Mouse (Mus musculus) embryonic facial prominence, embryonic 13.5 days (tissue): ENCODE data around the gene Gmcl1. TPM values are rescaled to one million over a fixed set of nuclear protein-coding genes. Genes with fewer than 3 reads are reported as not detected.

Source experiments
- ATAC-seq: fragments of 200-750 bp; cut with Nextera tagmentation; 2 replicates; pipeline ENCODE4 v1.8.0; 2017; ENCODE audit warnings: low read depth; ENCODE audit not compliant: insufficient number of reproducible peaks, insufficient read depth, low FRiP score, low TSS enrichment
- H3K27ac ChIP-seq: fragments of 300-500 bp; sonication (generic); 2 replicates; pipeline ENCODE4 v1.5.1; 2015; ENCODE audit warnings: moderate library complexity, mild to moderate bottlenecking, inconsistent platforms
- H3K27me3 ChIP-seq: fragments of 300-500 bp; sonication (generic); 2 replicates; pipeline ENCODE4 v1.6.1; 2015; ENCODE audit warnings: mild to moderate bottlenecking, inconsistent platforms
- H3K36me3 ChIP-seq: fragments of 300-500 bp; sonication (generic); 2 replicates; pipeline ENCODE4 v1.6.1; 2015; ENCODE audit warnings: mild to moderate bottlenecking, inconsistent platforms
- H3K4me1 ChIP-seq: fragments of 300-500 bp; sonication (generic); 2 replicates; pipeline ENCODE4 v1.6.1; 2015; ENCODE audit warnings: inconsistent platforms
- H3K4me2 ChIP-seq: fragments of 300-500 bp; sonication (generic); 2 replicates; pipeline ENCODE4 v1.6.1; 2015; ENCODE audit warnings: moderate library complexity, mild to moderate bottlenecking, inconsistent platforms
- H3K4me3 ChIP-seq: fragments of 300-500 bp; sonication (generic); 2 replicates; pipeline ENCODE4 v1.5.1; 2015; ENCODE audit warnings: mild to moderate bottlenecking, inconsistent platforms
- H3K9ac ChIP-seq: fragments of 300-500 bp; sonication (generic); 2 replicates; pipeline ENCODE4 v1.6.1; 2015; ENCODE audit warnings: mild to moderate bottlenecking, inconsistent platforms
- H3K9me3 ChIP-seq: fragments of 300-500 bp; sonication (generic); 2 replicates; pipeline ENCODE4 v1.6.1; 2016; ENCODE audit warnings: inconsistent platforms
- WGBS: fragments of 180-500 bp; shearing (Covaris S2); methylation state at CpG from one replicate; pipeline ENCODE4 v1.1.7; 2015; ENCODE audit warnings: mixed read lengths; 5-methylcytosine and 5-hydroxymethylcytosine counted together
- polyA plus RNA-seq: library from polyadenylated mRNA; unstranded; fragments of >200 nt; fragmentation: Nextera tagmentation; extraction: Ambion mirVana; gene quantifications from 2 replicates; pipeline ENCODE4 v1.2.1, GENCODE M21; 2015

Gmcl1 gene
- polyA plus RNA-seq, 1 experiment from 2014 or later, result 48.6 TPM

DNA sequence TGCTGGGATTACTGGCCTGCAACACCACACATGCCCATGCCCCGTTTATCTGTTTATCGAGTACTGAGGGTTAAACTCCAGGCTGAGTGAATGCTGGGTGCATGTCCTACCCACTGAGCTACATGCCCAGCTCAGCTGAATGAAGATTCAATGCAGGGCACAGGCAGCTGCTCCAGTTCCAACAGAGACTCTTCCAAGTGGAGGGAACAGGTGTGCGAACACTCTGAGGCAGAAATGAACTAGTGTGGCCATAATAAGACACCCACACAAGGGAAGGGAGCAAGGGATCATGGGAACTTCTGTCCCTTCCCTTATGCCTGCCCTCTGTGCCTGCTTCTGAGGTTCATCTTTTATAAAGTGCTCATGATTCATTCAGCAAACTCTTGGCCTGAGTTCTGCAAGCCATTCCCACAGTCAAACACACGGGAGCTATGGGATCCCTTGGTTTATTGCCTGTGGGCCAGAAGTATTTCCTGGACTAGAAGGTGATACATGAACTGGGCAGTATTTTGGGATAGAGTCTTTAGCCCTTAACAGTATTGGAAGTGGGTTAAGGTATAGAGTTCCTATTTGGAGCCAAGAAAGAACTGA is 35.1 kb upstream of the Gmcl1 start:
- 83% methylated on average over 4 of the region's 4 CpGs for WGBS
- ATAC-seq, result no peak
- Histone ChIP-seq H3K9ac (no peak overlapping the region), H3K4me1 (no peaks in the 10 kb centered on the region), H3K4me3 (no peak overlapping the region), H3K4me2 (no peak overlapping the region), H3K27ac (no peak overlapping the region), H3K36me3 (no peaks in the 10 kb centered on the region), H3K27me3 (no peaks in the 10 kb centered on the region), H3K9me3 (no peaks in the 10 kb centered on the region)

DNA sequence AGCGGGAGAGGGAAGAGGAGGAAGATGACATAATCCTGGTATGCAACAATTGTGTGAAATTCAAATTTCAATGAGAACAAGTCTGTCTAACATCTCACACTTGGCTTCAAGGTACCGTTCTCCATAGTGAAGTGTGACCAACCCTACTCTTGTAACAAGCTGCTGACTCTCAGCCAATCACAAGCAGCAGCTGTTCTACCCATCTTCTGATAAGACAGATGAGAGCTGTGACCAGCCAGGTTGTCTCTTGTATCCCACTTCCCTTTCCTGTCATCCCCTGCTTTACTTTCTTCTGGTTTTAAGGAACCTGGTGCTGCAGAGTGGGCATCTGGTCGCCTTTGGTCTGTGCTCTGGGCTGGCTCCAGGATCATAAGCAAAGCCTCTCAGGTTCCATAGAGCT is 34.3 kb upstream of the Gmcl1 start:
- H3K9ac ChIP-seq, result no peak overlapping the region
- no peaks in the 10 kb centered on the region for H3K36me3 ChIP-seq
- H3K4me3 ChIP-seq, result no peak overlapping the region
- H3K27me3 ChIP-seq, result no peaks in the 10 kb centered on the region
- no peak overlapping the region for H3K4me2 ChIP-seq
- WGBS, result 76% methylated on average over 3 of the region's 3 CpGs
- no peaks in the 10 kb centered on the region for H3K9me3 ChIP-seq
- no peaks in the 10 kb centered on the region for H3K4me1 ChIP-seq
- no peak overlapping the region for H3K27ac ChIP-seq
- no peak for ATAC-seq

DNA sequence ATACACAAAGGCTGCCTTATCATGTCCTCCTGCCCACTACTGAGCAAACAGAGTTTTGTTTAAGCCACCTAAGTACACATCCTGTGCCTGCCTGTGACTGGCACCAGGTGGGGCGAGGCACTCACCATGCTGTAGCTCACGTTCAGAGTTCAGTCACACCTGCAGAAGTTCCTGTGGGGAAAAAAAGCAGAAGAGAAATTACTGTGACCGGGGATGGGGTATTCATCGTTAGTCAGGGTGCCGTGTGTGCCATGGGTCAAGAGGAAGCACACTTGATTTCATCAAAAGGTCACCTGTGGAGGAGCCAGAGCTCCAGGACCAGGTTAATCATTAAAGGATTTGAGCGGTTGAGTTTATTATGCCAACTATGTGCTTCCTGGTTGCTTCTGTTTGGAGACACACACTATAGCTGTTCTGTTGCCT is 32.5 kb upstream of the Gmcl1 start:
- Histone ChIP-seq H3K9ac (no peak overlapping the region), H3K4me3 (no peak overlapping the region), H3K36me3 (no peaks in the 10 kb centered on the region), H3K4me2 (no peak overlapping the region), H3K4me1 (no peaks in the 10 kb centered on the region), H3K9me3 (no peaks in the 10 kb centered on the region), H3K27ac (no peak overlapping the region), H3K27me3 (no peaks in the 10 kb centered on the region)
- 67% methylated on average over 6 of the region's 6 CpGs for WGBS
- no peak for ATAC-seq

DNA sequence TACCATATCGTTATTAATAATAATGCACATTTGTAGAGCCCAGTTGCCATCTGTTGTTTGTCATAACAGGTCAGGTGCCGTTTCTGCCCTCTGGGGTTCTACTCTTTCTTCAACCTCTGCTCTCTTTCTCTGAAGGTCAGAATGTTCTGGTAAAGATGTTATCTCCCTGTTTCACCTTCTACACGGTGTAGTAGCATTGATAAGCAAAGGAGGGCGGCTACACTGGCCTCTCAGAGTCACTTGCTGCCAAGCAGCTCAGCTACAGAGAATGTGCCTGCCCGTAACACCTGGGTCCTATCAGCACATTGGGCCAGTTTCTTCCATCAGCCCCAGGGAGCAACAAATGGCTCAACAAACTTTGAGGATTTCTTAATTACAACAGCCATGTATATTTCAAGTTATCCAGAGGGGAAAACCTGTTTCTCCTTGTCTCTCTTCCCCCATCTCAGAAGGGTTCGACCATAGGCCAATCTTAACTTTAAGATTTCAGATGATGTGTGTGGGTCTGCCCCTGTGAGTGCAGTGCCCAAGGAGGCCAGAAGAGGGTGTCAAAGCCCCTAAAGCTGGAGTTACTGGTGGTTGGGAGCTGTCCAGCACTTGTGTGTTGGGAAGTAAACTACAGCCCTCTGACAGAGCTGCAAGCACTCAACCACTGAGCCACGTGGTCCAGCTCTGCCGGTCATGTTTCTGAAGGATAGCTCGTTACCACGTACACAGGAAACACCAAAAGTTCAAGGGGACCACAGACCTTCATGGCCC is 21.1 kb upstream of the Gmcl1 start:
- no peak overlapping the region for H3K27ac ChIP-seq
- WGBS, result 84% methylated on average over 10 of the region's 10 CpGs
- no peak overlapping the region for H3K4me3 ChIP-seq
- H3K4me1 ChIP-seq, result no peaks in the 10 kb centered on the region
- H3K9me3 ChIP-seq, result 0 out of 2 replicates have a peak, but pooled peaks cover 3% of the 10 kb centered on the region
- H3K4me2 ChIP-seq, result no peak overlapping the region
- no peak overlapping the region for H3K9ac ChIP-seq
- H3K36me3 ChIP-seq, result peaks cover 15% of the 10 kb centered on the region
- no peak for ATAC-seq
- no peaks in the 10 kb centered on the region for H3K27me3 ChIP-seq

DNA sequence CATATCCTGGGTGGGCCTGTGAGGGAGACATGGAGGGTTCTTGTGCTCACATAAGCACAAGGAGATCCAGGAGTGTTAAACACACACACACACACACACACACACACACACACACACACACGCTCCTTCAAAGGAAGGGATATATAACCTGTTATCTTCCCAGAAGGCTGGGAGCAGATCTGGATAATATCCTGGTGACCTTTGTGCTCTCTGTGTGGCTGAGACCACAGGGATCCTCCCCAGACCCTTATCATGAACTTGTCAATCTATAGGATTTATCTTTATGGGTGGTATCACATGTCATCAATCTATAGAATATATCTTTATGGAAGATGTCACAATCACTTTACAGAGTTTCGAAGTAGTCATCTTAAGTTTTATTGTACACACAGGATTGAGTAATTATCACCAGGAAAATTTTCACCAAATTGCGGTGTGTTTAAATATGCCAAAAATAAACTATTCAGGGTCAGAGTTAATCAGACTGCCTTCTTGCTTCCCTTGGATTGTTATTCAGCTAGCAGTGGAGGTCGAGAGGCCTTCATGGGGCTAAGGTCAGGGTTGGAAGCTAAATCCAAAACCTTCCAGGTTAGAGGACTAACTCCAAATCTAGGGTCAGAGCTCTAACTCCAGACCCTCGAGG is 19.8 kb upstream of the Gmcl1 start:
- no peaks in the 10 kb centered on the region for H3K4me1 ChIP-seq
- no peak overlapping the region for H3K27ac ChIP-seq
- 77% methylated on average over 5 of the region's 5 CpGs for WGBS
- H3K4me2 ChIP-seq, result no peak overlapping the region
- H3K36me3 ChIP-seq, result peaks cover 15% of the 10 kb centered on the region
- H3K9me3 ChIP-seq, result 0 out of 2 replicates have a peak, but pooled peaks cover 3% of the 10 kb centered on the region
- H3K27me3 ChIP-seq, result no peaks in the 10 kb centered on the region
- no peak overlapping the region for H3K4me3 ChIP-seq
- H3K9ac ChIP-seq, result no peak overlapping the region
- no peak for ATAC-seq

DNA sequence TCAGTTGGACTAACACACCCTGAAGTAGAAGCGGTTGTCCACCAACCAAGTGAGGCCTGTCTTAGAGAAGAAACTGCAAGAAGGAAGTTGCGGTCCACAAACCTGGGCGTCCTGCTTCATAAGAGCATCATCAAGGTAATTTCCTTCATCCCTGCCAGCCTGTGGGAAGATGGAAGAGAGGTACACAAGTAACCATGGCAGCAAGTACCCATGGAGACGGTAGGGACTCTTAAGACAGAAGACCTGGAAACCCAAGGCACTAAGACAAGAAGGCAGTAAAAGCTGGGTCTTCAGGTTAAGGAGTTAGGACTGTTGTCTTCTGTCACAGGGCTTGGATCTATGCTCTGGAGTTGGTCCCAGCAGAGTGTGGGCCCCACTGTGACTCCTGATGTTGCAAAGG is 17.8 kb upstream of the Gmcl1 start:
- ATAC-seq, result no peak
- Histone ChIP-seq H3K9me3 (0 out of 2 replicates have a peak, but pooled peaks cover 3% of the 10 kb centered on the region), H3K4me2 (no peak overlapping the region), H3K4me3 (no peak overlapping the region), H3K27ac (no peak overlapping the region), H3K27me3 (no peaks in the 10 kb centered on the region), H3K36me3 (peaks cover 11% of the 10 kb centered on the region), H3K9ac (no peak overlapping the region), H3K4me1 (no peaks in the 10 kb centered on the region)
- 89% methylated on average over 4 of the region's 4 CpGs for WGBS

DNA sequence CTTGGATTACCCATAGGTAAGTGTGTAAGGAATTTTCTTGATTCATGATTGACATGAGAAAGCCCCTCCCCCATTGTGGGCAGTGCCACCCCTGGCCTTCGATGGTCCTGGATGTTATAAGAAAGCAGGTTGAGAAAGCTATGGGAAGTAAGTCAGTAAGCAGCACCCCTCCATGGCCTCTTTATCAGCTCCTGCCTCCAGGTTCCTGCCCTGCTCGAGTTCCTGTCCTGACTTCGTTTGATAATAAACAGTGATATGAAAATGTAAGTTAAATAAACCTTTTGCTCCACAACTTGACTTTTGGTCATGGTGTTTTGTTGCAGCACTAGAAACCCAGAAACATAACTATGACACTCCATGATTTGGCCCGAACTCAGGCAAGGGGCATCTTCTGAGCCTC is 16.6 kb upstream of the Gmcl1 start:
- WGBS, result 79% methylated on average over 4 of the region's 4 CpGs
- H3K9me3 ChIP-seq, result 0 out of 2 replicates have a peak, but pooled peaks cover 3% of the 10 kb centered on the region

DNA sequence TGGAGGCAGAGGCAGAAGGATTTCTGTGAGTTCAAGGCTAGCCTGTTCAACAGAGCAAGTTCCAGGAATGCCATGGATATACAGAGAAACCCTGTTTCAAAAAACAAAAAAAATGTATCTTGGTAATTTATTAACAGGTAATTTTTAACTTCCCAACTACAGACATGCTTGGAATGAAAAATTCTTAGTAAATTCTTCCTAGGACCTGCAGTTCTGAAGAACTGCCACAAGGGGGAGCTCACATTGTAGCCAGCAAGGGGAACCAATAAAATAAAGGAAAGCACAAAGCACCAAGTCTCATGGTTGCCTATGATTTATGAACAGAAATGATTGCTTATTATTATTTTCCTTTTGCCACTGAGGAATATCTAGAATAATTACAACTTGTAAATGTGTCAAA is 14.0 kb upstream of the Gmcl1 start:
- Histone ChIP-seq H3K4me2 (no peak overlapping the region), H3K4me1 (no peaks in the 10 kb centered on the region), H3K4me3 (no peak overlapping the region)

More for the DNA sequence above, 16.6 kb upstream of the Gmcl1 start:
- no peak overlapping the region for H3K9ac ChIP-seq
- H3K36me3 ChIP-seq, result peaks cover 11% of the 10 kb centered on the region
- H3K27me3 ChIP-seq, result no peaks in the 10 kb centered on the region
- no peak for ATAC-seq
- no peaks in the 10 kb centered on the region for H3K4me1 ChIP-seq
- no peak overlapping the region for H3K4me2 ChIP-seq
- no peak overlapping the region for H3K27ac ChIP-seq
- no peak overlapping the region for H3K4me3 ChIP-seq

DNA sequence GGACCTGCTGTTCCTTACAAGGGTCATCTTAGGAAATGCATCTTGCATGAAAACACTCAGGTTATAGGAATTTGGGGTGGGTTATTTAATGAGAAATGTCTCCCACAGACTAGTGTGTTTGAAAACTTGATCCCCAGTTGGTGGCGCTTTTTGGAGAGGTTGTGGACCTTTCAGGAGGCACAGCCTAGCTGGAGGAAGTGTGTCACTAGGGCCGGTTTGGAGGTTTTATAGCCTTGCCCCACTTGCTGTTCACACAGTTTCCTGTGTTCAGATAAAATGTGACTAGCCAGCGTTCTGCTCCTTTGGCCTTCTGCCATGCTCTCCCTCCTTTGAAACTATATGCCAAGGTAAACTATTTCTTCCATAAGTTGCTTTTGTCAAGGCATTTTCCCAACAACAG is 7.5 kb upstream of the Gmcl1 start:
- H3K27me3 ChIP-seq, result no peaks in the 10 kb centered on the region
- H3K27ac ChIP-seq, result no peak overlapping the region
- no peak overlapping the region for H3K9ac ChIP-seq
- no peak overlapping the region for H3K4me2 ChIP-seq
- WGBS, result 38% methylated on average over 3 of the region's 3 CpGs
- no peaks in the 10 kb centered on the region for H3K9me3 ChIP-seq
- H3K36me3 ChIP-seq, result peaks cover 6% of the 10 kb centered on the region
- ATAC-seq, result no peak
- no peaks in the 10 kb centered on the region for H3K4me1 ChIP-seq
- no peak overlapping the region for H3K4me3 ChIP-seq

More for the DNA sequence above, 14.0 kb upstream of the Gmcl1 start:
- no peaks in the 10 kb centered on the region for H3K9me3 ChIP-seq
- H3K36me3 ChIP-seq, result peaks cover 8% of the 10 kb centered on the region; the same call in 1 of the 2 replicates
- H3K27me3 ChIP-seq, result no peaks in the 10 kb centered on the region
- no peak overlapping the region for H3K9ac ChIP-seq
- no peak for ATAC-seq
- no peak overlapping the region for H3K27ac ChIP-seq

DNA sequence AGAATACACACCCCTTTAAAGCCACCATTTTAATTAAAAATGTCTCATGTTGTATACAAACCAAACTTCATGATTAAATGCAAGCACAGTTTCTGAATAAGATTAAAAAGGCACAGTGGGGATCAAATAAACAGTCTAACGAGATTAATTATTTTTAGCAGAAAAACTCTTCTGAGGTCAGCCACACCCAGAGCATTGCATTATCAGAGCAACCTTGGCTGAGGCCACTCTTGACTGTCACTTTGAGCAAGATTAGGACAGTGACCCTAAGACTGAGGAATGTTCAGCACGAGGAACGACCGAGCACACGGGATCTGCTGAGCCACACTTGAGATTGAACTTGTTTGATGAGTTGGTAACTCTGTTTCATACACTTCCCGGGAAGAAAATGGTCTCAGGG is 3.6 kb upstream of the Gmcl1 start:
- peaks cover 13% of the 10 kb centered on the region for H3K4me1 ChIP-seq
- H3K9ac ChIP-seq, result no peak overlapping the region
- 75% methylated on average over 6 of the region's 6 CpGs for WGBS
- H3K36me3 ChIP-seq, result peaks cover 2% of the 10 kb centered on the region; the same call in 1 of the 2 replicates
- H3K4me3 ChIP-seq, result no peak overlapping the region
- no peaks in the 10 kb centered on the region for H3K27me3 ChIP-seq
- H3K4me2 ChIP-seq, result no peak overlapping the region
- no peak overlapping the region for H3K27ac ChIP-seq
- H3K9me3 ChIP-seq, result no peaks in the 10 kb centered on the region
- ATAC-seq, result no peak

DNA sequence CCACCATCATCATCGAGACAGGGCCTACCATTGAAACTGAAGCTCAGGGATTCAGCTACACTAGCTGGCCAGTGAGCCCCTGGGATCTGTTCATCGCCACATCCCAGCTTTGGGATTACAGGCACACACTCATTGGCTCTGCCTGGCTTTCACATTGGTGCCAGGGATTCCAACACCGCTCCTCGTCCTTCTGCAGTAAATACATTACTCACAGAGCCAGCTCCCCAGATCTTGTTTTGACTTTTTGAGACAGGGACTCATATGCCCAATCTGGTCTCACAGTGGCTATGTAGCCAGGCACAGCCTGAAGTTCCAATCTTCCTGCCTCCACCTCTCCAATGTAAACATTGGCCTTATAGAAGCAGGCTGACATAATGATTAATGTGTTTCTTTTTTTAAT is 3.1 kb upstream of the Gmcl1 start:
- WGBS, result 84% methylated on average over 4 of the region's 4 CpGs

More for the DNA sequence above, 3.1 kb upstream of the Gmcl1 start:
- Histone ChIP-seq H3K9ac (no peak overlapping the region), H3K4me3 (no peak overlapping the region), H3K9me3 (no peaks in the 10 kb centered on the region), H3K4me2 (no peak overlapping the region), H3K4me1 (peaks cover 15% of the 10 kb centered on the region), H3K36me3 (no peaks in the 10 kb centered on the region), H3K27me3 (no peaks in the 10 kb centered on the region), H3K27ac (no peak overlapping the region)
- no peak for ATAC-seq
